Mouse (Mus musculus) B cell, adult 2 months (primary cell): Measurements from ENCODE around the gene Sec61b.

Experiments used
- DNase-seq, 2 experiments: peaks; one replicate each; pipeline ENCODE4 v3.0.0; 2022

Sec61b gene

GRCm38 (mm10) chr4:47491243-47491642 is 16.8 kb downstream of the Sec61b start:
- no peak for DNase-seq

DNA sequence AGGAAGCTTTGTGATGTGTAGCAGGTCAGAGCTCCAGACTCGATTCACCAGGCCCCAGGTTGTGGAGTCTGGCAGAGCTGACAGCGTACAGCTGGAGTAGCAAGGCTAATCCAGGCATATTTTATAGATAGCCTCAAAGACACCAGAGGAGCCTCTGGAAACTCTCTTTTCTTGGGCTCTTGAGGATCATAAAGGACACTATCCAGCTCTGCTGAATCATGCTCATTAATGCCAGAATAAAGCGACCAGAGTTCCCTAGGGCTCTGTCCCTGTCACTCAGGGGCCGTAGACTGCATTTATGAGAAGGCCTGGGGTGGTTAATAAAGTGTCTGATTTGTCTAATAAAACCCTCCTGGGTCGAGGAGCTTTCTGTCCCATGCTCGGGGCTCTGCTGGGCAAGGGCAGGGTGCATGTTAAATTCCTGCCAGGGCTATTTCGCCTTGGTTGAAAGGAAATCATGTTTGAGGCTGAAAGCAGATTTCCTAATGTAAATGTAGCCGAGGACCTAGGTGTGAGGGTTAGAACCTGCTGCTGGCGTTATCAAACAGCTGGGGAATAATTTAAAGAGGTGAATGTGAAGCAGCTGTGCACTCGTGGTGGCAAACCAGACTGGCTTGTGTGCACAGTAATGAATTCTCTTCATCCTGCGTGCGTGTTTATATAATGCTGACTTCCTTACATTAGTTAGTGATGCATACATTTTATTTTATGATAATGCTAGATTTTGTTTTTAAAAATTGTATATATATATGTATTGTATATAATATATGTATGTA is 18.0 kb downstream of the Sec61b start:
- no peak for DNase-seq

DNA sequence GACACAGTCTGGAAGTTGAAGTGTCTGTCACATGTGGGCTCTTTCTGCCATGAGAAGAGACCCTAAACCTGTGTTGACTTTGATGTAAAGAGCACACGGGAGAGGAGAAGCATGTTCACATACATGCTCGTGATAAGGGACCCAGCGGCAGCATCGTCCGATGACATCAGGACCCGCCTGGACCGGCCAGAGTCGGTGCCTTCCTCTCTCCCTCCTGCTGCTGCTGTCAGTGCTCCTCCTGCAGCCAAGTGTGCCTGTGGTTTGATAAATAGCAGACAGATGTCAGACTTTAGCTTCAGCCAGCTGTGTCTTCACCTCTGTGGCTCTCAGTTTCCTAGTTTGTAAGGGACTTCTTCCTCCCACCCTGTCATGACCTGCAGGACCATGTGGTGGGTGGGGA is 19.0 kb downstream of the Sec61b start:
- no peak for DNase-seq

DNA sequence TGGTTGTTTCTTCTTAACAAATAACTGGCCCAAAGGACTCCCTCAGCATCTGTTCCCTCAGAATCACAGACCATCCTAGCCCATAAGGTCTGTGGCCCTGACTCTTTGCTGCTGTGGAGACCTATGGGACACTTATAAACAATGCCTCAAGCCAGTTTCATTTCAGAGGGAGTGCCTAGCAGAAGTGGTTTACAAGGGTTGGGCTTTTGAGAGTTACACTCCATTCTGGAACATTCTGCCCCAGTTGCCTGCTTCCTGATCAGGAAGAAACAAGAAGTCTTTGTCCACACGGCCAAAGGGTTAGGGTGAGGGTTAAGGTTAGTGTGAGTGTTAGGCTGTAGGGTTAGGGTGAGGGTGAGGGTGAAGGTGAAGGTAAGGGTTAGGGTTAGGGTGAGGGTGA is 19.7 kb downstream of the Sec61b start:
- DNase-seq = no peak

DNA sequence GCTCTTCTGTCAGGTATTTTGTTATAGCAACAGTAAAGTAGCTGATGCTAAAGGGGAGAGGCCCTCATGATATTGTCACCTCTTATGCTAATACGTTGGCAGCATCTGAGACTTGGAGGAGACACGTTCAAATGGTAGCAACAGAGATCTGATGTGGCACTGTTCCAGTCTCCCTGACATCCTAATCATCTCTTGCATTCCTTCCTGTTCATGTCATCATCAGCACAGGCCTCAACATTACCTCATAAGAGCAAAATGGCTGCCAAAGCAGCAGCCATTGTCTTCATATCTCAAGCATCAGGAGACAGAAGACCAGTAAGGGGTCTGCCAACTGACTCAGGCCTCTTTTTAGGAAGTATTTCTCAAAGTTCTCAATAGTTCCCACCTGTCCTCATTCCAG is 20.2 kb downstream of the Sec61b start:
- no peak for DNase-seq

DNA sequence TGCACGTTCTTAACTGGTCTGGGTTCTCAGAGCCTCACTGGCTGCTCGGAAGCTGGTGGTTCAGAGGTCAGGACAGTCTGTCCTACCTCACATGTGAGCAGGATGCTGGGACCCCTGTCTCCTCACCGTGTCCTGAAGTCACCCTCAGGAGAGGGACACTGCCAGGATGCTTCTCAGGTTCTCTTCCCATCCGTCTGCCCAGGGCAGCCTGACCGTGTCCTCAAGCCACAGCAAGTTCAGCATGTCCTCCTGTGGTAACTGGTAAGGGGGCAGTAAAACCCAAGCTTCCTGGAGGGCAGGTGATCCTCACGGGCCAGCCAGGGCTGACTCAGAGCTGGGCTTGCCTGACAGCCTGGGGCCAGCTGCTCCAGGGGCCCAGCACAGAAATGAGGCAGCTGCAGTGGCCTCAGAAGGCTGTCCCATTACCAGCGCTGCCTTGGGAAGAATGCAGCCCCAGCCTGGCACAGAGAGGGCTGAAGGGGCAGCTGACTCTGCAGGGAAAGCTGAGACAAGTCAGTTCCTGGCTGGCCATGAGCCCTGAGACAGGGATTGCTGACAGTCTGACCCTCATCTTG is 23.4 kb downstream of the Sec61b start:
- DNase-seq = no peak

DNA sequence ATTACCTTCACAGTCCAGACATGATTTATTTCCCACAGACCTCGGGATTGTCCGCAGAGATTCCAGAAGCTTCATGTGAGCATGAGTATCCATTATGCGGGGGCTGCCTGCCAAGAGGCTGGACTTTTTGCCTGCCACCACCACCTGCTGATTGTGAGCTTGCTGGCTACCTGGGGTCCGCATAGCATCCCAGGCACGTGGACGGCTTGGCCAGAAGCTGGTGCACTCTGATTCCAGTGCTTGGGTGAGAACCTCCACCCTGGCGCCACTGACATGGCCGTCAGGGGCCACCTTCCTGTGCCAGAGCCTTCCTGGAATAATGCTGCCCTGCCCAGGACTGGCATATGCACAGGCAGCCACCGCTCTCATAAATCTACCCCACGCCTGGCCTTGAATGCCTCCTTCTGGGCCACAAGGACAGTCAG is 24.7 kb downstream of the Sec61b start:
- DNase-seq = no peak

DNA sequence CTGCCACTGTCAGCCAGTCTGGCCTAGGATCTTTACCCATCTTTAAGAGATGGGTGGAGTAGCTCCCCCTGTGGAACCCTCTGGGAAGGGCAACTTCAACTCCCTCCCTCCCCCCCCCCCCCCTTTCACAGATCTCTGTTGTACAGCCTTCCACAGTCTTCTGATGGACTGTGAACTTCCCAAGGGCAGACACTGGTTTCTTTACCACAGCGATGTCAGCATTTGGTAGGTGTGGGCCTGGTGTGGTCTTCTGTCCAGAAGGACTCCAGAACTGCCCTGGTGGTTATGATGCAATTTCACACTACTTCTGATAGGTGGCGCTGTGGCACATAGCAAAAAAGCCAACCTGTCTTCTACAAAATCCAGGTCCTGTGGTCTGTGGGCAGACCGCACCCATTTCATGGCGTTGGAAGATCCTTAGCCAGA is 28.1 kb downstream of the Sec61b start:
- peak; percentile 62 to 64 for DNase-seq

- DNase-seq = no peak
These were observed 28.6 kb downstream of the Sec61b start for GRCm38 (mm10) chr4:47503045-47503444.

DNA sequence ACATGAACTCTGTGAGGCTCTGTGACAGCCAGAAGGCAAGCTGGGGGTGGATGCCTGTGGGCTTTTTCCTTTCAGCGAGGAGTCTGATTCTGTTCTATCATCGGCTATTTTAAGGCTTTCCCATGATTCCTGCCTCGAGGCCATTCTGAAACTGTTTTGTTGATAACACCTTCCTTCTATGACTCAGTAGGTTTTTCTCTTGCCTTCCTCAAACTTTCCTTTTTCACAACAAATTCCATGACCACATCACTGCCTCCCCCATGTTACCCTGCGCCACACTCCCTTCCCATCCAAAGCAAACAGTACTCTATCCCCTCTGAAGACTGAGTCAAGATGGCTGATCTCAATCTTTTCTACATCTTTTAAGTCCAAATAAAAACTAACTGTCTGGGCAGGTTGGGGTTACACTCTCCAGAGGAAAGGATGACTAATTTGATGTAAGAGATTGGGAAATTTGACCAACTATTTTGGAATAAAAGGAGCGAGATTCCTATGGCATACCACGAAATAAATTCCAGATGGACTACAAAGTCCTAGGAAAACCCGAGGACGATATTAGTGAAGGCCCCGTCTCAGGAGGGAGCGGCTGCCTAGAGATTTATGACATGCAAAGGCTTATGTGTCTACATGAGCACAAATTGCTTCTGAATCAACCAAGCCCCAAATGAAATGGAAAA is 30.5 kb downstream of the Sec61b start:
- no peak for DNase-seq

GRCm38 (mm10) chr4:47518551-47519181 is 44.2 kb downstream of the Sec61b start:
- DNase-seq = no peak

DNA sequence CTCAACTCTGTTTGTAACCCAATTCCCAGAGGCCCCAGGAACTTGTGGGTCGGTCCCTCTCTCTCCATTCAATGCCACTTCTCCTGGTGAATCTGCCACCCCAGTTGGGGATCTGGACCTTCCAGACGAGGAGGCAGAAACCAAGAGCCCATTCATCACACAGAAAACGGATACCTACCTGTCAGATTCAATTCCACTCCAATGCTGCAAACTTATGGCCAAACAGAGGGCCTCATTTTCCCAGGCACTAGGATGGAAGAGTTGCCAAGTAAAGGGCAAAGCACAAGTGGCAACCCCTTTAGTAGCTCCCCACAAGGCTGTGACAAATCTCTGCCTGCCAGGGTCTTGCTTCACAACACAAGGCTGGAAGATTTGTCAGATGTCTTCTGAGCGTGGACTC is 45.6 kb downstream of the Sec61b start:
- DNase-seq = no peak

DNA sequence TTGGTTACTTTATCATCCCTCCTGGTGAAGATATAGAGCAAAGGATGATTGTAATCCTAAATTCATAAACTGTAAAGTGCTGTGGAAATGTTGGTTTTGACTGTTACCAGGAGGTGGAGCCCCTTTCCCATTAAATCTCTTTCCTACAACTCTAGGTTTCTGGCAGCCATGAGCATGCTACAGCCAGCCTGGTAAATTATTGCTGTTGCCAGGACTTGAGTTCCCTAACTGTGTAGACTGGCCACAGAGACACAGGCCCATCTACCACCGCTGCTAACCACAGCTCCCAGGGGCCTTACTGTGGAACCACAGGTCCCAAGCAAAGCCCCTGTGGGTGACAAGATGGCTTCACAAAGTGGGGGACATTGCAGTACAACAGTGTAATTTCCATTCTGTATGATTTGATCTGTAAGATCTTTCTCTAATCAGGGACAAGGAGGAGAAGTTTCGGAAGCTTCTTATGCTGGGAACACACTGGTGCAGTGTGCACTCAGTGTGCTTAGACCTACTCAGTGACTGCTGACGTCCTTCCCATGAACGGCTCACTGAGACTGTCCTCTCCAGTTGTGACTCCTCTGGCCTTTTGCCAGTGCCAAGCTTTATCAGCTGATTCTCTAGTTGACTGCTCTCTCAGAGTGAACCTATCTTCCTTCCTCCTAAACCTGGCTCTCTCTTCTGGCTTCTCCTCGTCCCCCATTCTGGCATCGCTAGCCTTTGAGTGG is 47.6 kb downstream of the Sec61b start:
- peak; percentile 4 to 6 for DNase-seq

DNA sequence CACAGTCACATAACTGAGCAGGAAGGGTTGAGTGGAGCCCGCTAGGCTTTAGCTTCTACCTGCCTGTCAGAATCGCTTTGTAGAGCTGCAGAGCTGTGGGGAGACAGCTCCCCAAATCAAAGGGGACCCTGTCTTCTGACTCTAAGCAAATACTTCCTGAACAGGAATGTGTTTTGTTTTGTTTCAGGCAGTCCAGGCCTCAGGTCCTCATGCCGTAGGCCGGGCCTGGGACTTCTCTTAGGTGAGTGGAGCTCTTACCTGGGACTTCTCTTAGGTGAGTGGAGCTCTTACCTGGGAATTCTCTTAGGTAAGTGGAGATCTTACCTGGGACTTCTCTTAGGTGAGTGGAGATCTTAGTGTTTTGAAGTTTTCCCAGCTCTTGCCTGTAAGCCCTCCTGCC is 55.4 kb downstream of the Sec61b start:
- DNase-seq = no peak
